Mouse (Mus musculus): ENCODE data around the gene Olfr310. TPM values are rescaled to one million over a fixed set of nuclear protein-coding genes. Genes with fewer than 3 reads are reported as not detected.

Olfr310 gene
- total and polyA plus RNA-seq, 3 experiments: not detected

GRCm38 (mm10) chr7:86321323-86321722 is 44.4 kb upstream of the Olfr310 start:
- Histone ChIP-seq H3K27ac (ENCODE audit: control insufficient read depth, low read depth, low read length) (no peak overlapping the region), H3K79me2 (ENCODE audit: control insufficient read depth, insufficient read depth, low read length, poor library complexity) (no peaks in the 10 kb centered on the region), H3K9me3 (replicated peaks; ENCODE audit: insufficient read depth, low read length) (no peaks in the 10 kb centered on the region), H3K4me1 (ENCODE audit: control insufficient read depth in 1 of 2, insufficient read depth in 2 of 2, low read length in 2 of 2) (no peaks in the 10 kb centered on the region), H3K4me3 (ENCODE audit: control insufficient read depth in 1 of 2, insufficient read depth in 1 of 2, low read depth in 2 of 2, low read length in 2 of 2) (no peak overlapping the region), H3K36me3 (ENCODE audit: control insufficient read depth in 1 of 2, insufficient read depth in 2 of 2, low read length in 2 of 2) (no peaks in the 10 kb centered on the region), H3K27me3 (ENCODE audit: control insufficient read depth in 1 of 2, insufficient read depth in 2 of 2, low read length in 2 of 2) (no peaks in the 10 kb centered on the region), H3K9ac (ENCODE audit: control insufficient read depth, low read depth, low read length, poor library complexity, severe bottlenecking) (no peak overlapping the region)
- no peak for TF ChIP-seq ZC3H11A (IDR thresholded peaks at IDR 0.05; ENCODE audit: low read depth, low read length)
- TF ChIP-seq CHD1 (IDR thresholded peaks at IDR 0.05; ENCODE audit: low read depth, low read length): no peak
- TF ChIP-seq RAD21 (IDR thresholded peaks at IDR 0.05; ENCODE audit: low read depth, low read length): no peak
- no peak for TF ChIP-seq NRF1 (IDR thresholded peaks at IDR 0.05; ENCODE audit: insufficient read depth, low read depth, low read length, poor library complexity, severe bottlenecking)
- TF ChIP-seq HCFC1 (IDR thresholded peaks at IDR 0.05; ENCODE audit: low read depth, low read length): no peak
- no peak for TF ChIP-seq ZNF384 (IDR thresholded peaks at IDR 0.05; ENCODE audit: low read depth, low read length)
- TF ChIP-seq KAT2A (conservative IDR thresholded peaks at IDR 0.05; ENCODE audit: low read depth, low read length): no peak
- TF ChIP-seq ZMIZ1 (IDR thresholded peaks at IDR 0.05; ENCODE audit: low read depth, low read length): no peak
- no peak for DNase-seq (ENCODE audit: low read depth, low spot score)

- H3K4me3 ChIP-seq (ENCODE audit: control insufficient read depth in 1 of 2, insufficient read depth in 1 of 2, low read depth in 2 of 2, low read length in 2 of 2): no peak within 1 kb of the TSS
- H3K36me3 ChIP-seq (ENCODE audit: control insufficient read depth in 1 of 2, insufficient read depth in 2 of 2, low read length in 2 of 2): no peaks in the 10 kb centered on the region
- H3K9ac ChIP-seq (ENCODE audit: control insufficient read depth, low read depth, low read length, poor library complexity, severe bottlenecking): no peak within 1 kb of the TSS
- H3K27ac ChIP-seq (ENCODE audit: control insufficient read depth, low read depth, low read length): no peak within 1 kb of the TSS
- H3K79me2 ChIP-seq (ENCODE audit: control insufficient read depth, insufficient read depth, low read length, poor library complexity): no peaks in the 10 kb centered on the region
- TF ChIP-seq BHLHE40 (IDR thresholded peaks at IDR 0.05; ENCODE audit: borderline replicate concordance, low read depth, low read length) (no peak), MYB (IDR thresholded peaks at IDR 0.05; ENCODE audit: low read depth, low read length) (no peak), ZC3H11A (IDR thresholded peaks at IDR 0.05; ENCODE audit: low read depth, low read length) (no peak), MYC (IDR thresholded peaks at IDR 0.05; ENCODE audit: low read depth, low read length) (no peak), MAX (IDR thresholded peaks at IDR 0.05; ENCODE audit: low read length) (no peak), SIN3A (IDR thresholded peaks at IDR 0.05; ENCODE audit: low read length) (no peak), HCFC1 (IDR thresholded peaks at IDR 0.05; ENCODE audit: low read depth, low read length) (no peak), TAL1 (IDR thresholded peaks at IDR 0.05; ENCODE audit: low read length) (no peak), GATA1 (IDR thresholded peaks at IDR 0.05; ENCODE audit: low read depth, low read length) (no peak), POLR2AphosphoS2 (IDR thresholded peaks at IDR 0.05; ENCODE audit: low read length) (no peak), NRF1 (IDR thresholded peaks at IDR 0.05; ENCODE audit: insufficient read depth, low read depth, low read length, poor library complexity, severe bottlenecking) (no peak), SMC3 (IDR thresholded peaks at IDR 0.05; ENCODE audit: low read depth, low read length) (no peak), ZMIZ1 (IDR thresholded peaks at IDR 0.05; ENCODE audit: low read depth, low read length) (no peak), KAT2A (conservative IDR thresholded peaks at IDR 0.05; ENCODE audit: low read depth, low read length) (no peak)
- no peaks in the 10 kb centered on the region for H3K4me1 ChIP-seq (ENCODE audit: control insufficient read depth in 1 of 2, insufficient read depth in 2 of 2, low read length in 2 of 2)
- no peaks in the 10 kb centered on the region for H3K27me3 ChIP-seq (ENCODE audit: control insufficient read depth in 1 of 2, insufficient read depth in 2 of 2, low read length in 2 of 2)
- no peak for DNase-seq (ENCODE audit: low read depth, low spot score)
- no peaks in the 10 kb centered on the region for H3K9me3 ChIP-seq (replicated peaks; ENCODE audit: insufficient read depth, low read length)
Observed at GRCm38 (mm10) chr7:86313608-86314007, 36.6 kb upstream of the Olfr310 start, which contains the start of gene Olfr309. TSS of gene Olfr309 (minus strand) at chr7:86313708.
